Mouse (Mus musculus) stomach, embryonic 15.5 days (tissue): Measurements from ENCODE around the gene Elavl1. TPM values are rescaled to one million over a fixed set of nuclear protein-coding genes. Genes with fewer than 3 reads are reported as not detected.

Source experiments
- ATAC-seq: fragments of 200-750 bp; cut with Nextera tagmentation; 2 replicates; pipeline ENCODE4 v1.8.0; 2017; ENCODE audit warnings: low read depth, moderate number of reproducible peaks, moderate TSS enrichment; ENCODE audit not compliant: insufficient read depth, low FRiP score
- H3K27ac ChIP-seq: fragments of 300-500 bp; sonication (generic); 2 replicates; pipeline ENCODE4 v1.5.1; 2015; ENCODE audit warnings: mild to moderate bottlenecking, inconsistent platforms
- H3K27me3 ChIP-seq: fragments of 300-500 bp; sonication (generic); replicated peaks from 2 replicates; pipeline ENCODE4 v1.6.1; 2015; ENCODE audit warnings: inconsistent platforms
- H3K36me3 ChIP-seq: fragments of 300-500 bp; sonication (generic); 2 replicates; pipeline ENCODE4 v1.6.1; 2015; ENCODE audit warnings: inconsistent platforms
- H3K4me1 ChIP-seq: fragments of 300-500 bp; sonication (generic); 2 replicates; pipeline ENCODE4 v1.6.1; 2015; ENCODE audit warnings: inconsistent platforms
- H3K4me2 ChIP-seq: fragments of 300-500 bp; sonication (generic); 2 replicates; pipeline ENCODE4 v1.6.1; 2015; ENCODE audit warnings: mild to moderate bottlenecking, inconsistent platforms
- H3K4me3 ChIP-seq: fragments of 300-500 bp; sonication (generic); replicated peaks from 2 replicates; pipeline ENCODE4 v1.5.1; 2015; ENCODE audit warnings: inconsistent platforms
- H3K9ac ChIP-seq: fragments of 300-500 bp; sonication (generic); 2 replicates; pipeline ENCODE4 v1.6.1; 2015; ENCODE audit warnings: inconsistent platforms
- H3K9me3 ChIP-seq: fragments of 300-500 bp; sonication (generic); 2 replicates; pipeline ENCODE4 v1.6.1; 2016; ENCODE audit warnings: inconsistent platforms
- WGBS: fragments of 180-500 bp; shearing (Covaris S2); methylation state at CpG from one replicate; pipeline ENCODE4 v1.1.7; 2015; 5-methylcytosine and 5-hydroxymethylcytosine counted together
- polyA plus RNA-seq: library from polyadenylated mRNA; unstranded; fragments of >200 nt; fragmentation: Nextera tagmentation; extraction: Ambion mirVana; gene quantifications from 2 replicates; pipeline ENCODE4 v1.2.1, GENCODE M21; 2015

The Elavl1 gene
- polyA plus RNA-seq, 1 experiment from 2014 or later = 215 TPM

DNA sequence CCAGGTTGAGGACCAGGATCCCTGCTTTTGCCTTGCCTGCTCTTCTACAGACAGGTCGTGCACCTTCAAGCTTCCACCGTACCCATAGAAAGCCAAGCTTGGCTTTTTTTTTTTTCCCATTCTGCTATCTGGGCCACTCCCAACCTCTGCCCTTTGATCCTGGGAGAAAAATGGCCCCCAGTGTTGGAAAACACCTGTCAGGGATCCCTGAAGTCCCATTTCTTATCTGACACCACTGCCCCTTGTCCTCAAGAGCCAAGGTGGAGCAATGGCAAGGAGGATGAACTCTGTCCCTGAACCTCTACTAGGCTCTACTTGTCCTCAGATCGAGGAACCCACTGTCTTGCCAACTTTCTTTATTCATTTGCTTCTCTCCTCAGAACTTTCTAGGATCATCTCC lies 25.4 kb upstream of the Elavl1 start:
- no peaks in the 10 kb centered on the region for H3K9me3 ChIP-seq
- no peak for ATAC-seq
- no peaks in the 10 kb centered on the region for H3K36me3 ChIP-seq
- H3K4me3 ChIP-seq = no peak overlapping the region
- H3K9ac ChIP-seq = no peak overlapping the region
- 0 out of 2 replicates have a peak, but pooled peaks cover 4% of the 10 kb centered on the region for H3K4me1 ChIP-seq
- H3K4me2 ChIP-seq = no peak overlapping the region
- WGBS = 78% methylated on average over 3 of the region's 3 CpGs
- no peak overlapping the region for H3K27ac ChIP-seq
- H3K27me3 ChIP-seq = no peaks in the 10 kb centered on the region

DNA sequence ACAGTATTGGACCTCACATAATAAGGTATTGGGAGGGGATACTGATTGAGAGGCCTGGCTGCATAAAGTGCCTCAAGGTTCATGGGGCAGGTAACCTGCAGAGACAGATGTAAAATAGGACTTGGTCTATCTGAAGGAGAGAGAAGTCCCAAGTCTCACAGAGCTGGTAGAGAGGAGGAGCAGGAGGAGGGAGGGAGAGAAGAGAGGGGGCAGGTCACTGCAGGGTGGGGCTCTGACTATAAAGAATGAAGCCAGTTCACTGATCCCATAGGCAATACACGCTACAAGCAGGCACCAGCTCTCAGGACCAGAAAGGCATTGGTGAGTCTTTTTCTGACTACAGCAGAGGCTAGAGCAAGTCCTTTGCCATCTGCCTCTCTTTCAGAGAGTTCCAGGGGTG lies 24.1 kb upstream of the Elavl1 start:
- H3K9ac ChIP-seq = no peak overlapping the region
- H3K4me1 ChIP-seq = 0 out of 2 replicates have a peak, but pooled peaks cover 4% of the 10 kb centered on the region
- H3K36me3 ChIP-seq = no peaks in the 10 kb centered on the region
- no peak overlapping the region for H3K27ac ChIP-seq
- H3K9me3 ChIP-seq = no peaks in the 10 kb centered on the region
- no peaks in the 10 kb centered on the region for H3K27me3 ChIP-seq
- H3K4me3 ChIP-seq = no peak overlapping the region
- 59% methylated on average over 1 of the region's 1 CpGs for WGBS
- no peak overlapping the region for H3K4me2 ChIP-seq
- ATAC-seq = no peak

DNA sequence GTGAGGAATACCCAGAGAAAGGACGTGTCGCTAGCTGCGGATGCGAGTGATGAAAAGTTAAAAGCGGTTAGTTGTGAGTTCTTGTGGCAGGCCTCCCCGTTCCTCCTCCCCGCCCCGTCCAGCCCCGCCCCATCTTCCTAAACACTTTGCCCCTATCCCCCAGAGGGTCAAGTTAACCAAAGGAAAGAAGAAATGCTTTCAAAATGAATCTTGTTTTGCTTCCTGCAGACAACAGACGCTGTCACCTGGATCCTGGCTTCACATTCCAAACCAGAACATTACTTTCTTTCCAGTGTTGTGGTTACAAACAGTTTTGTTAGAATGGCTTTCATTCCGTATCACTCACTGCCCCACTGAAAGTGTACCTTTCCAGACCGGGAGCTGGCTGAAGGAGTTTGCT lies 23.1 kb upstream of the Elavl1 start:
- Histone ChIP-seq H3K27ac (no peak overlapping the region), H3K4me1 (0 out of 2 replicates have a peak, but pooled peaks cover 4% of the 10 kb centered on the region), H3K4me2 (no peak overlapping the region), H3K27me3 (no peaks in the 10 kb centered on the region), H3K9me3 (no peaks in the 10 kb centered on the region), H3K4me3 (no peak overlapping the region), H3K9ac (no peak overlapping the region), H3K36me3 (no peaks in the 10 kb centered on the region)
- 24% methylated on average over 12 of the region's 12 CpGs for WGBS
- no peak for ATAC-seq

DNA sequence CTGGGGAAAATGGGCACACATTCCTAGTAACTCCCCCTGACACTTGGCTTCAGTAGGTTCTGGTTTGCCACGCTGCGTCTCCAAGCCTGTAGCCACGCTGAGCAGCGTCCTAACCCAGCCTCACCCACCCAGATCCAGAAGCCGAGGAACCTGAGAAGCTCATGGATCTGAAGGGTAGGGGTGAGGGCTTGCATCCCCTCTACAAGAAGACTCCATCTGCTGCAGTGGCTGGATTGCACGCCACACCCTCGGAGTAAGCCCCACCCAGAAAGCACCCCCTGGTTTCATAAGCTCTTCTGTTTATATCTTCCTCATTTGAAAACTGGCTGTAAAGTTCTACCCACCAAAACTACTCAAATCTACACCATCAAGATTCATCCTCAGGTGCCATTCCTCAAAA lies 22.4 kb upstream of the Elavl1 start:
- Histone ChIP-seq H3K4me3 (no peak overlapping the region), H3K4me1 (0 out of 2 replicates have a peak, but pooled peaks cover 4% of the 10 kb centered on the region), H3K9ac (no peak overlapping the region), H3K36me3 (no peaks in the 10 kb centered on the region), H3K27ac (no peak overlapping the region), H3K9me3 (no peaks in the 10 kb centered on the region), H3K4me2 (no peak overlapping the region), H3K27me3 (no peaks in the 10 kb centered on the region)
- no peak for ATAC-seq
- WGBS = 53% methylated on average over 7 of the region's 7 CpGs

DNA sequence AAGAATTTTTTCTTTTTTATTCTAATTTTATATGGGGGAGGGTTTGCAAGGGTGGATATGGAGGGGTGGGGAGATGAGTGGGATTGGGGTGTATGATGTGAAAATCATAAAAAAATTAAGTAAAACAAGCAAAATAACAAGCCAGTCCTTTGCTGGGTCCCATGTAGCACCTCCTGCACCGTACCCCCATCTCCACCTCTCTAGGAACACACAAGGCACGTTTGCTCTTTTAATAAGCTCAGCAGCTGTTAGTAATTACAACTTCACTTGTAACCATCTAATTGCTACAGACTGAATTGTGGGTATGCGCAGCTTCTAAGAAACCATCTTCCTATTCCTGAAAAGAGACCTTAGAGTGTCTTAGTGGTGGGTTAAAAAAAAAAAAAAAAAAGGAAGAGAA lies 15.0 kb upstream of the Elavl1 start:
- Histone ChIP-seq H3K27me3 (no peaks in the 10 kb centered on the region), H3K9me3 (no peaks in the 10 kb centered on the region), H3K27ac (no peak overlapping the region), H3K4me2 (no peak overlapping the region), H3K36me3 (peaks cover 18% of the 10 kb centered on the region), H3K4me3 (no peak overlapping the region), H3K4me1 (no peaks in the 10 kb centered on the region), H3K9ac (no peak overlapping the region)
- no peak for ATAC-seq
- WGBS = 81% methylated on average over 3 of the region's 3 CpGs

DNA sequence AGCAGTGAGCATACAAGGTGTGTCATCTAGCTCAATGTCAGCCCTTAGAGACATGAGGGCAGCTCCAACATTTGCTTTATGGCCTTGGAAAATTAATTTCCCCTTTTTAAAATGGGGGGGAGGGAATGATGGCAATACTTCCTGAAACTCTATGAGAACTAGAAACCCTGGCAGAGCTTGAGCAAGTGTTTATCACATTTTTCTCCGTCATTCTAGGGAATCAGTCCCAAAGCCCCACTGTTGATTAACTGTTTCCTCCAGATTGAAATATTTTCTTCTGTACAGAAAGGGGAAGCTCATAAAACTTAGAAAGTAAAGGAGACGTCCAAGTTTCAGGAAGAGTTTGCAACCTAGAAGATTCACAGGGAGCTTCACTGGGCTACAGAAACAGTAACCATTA lies 10.5 kb upstream of the Elavl1 start:
- H3K4me3 ChIP-seq = no peak overlapping the region
- no peak overlapping the region for H3K27ac ChIP-seq
- peaks cover 24% of the 10 kb centered on the region for H3K36me3 ChIP-seq
- H3K9me3 ChIP-seq = no peaks in the 10 kb centered on the region
- WGBS = 74% methylated on average over 2 of the region's 2 CpGs
- H3K4me2 ChIP-seq = no peak overlapping the region
- H3K9ac ChIP-seq = no peak overlapping the region
- ATAC-seq = no peak
- H3K27me3 ChIP-seq = no peaks in the 10 kb centered on the region
- no peaks in the 10 kb centered on the region for H3K4me1 ChIP-seq

DNA sequence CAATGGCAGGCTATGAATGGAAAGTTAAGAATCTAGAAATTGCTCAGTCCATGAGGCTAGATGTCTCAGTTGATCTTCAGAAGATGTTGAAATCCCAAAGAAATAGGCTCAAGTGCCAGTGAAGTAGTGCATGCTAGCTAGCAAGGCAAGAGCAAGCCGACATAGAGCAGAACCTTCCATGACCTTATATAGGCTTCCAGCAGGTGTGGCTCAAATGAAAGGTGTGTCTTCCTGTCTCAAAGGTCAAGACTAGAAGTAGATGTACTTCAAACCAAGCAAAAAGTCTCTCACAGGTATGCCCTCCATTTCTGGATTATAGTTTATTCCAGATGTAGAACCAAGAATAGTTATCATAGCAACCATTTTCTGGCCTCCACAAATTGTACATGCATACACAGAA lies 8.8 kb upstream of the Elavl1 start:
- Histone ChIP-seq H3K27ac (no peak overlapping the region), H3K4me1 (no peaks in the 10 kb centered on the region), H3K4me3 (no peak overlapping the region), H3K4me2 (no peak overlapping the region), H3K9me3 (no peaks in the 10 kb centered on the region), H3K27me3 (no peaks in the 10 kb centered on the region), H3K36me3 (peaks cover 36% of the 10 kb centered on the region), H3K9ac (no peak overlapping the region)
- ATAC-seq = no peak
- WGBS = 97% methylated on average over 1 of the region's 1 CpGs

DNA sequence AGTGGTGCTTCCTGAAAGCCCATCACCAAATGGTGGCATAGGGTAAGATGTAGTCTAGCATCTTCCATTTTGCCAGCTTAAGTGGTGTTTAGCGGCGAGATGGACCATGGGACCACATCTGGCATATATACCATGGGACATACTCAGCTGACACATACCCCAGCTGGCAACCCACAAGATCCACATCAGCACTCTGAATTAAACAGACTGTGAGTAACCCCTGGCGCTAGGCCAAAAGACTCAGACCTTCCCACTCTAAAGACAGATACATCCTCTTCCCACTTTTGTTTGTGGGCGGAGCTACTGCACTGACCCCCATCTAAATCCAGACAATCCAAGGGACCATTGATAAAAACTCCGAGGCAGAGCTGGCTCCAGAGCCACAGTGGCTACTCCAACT lies 3.8 kb upstream of the Elavl1 start:
- Histone ChIP-seq H3K9ac (no peak overlapping the region), H3K4me2 (no peak overlapping the region), H3K36me3 (peaks cover 25% of the 10 kb centered on the region), H3K27ac (no peak overlapping the region), H3K4me3 (no peak overlapping the region), H3K4me1 (0 out of 2 replicates have a peak, but pooled peaks cover 5% of the 10 kb centered on the region), H3K9me3 (no peaks in the 10 kb centered on the region), H3K27me3 (no peaks in the 10 kb centered on the region)
- WGBS = 80% methylated on average over 5 of the region's 5 CpGs
- ATAC-seq = no peak

DNA sequence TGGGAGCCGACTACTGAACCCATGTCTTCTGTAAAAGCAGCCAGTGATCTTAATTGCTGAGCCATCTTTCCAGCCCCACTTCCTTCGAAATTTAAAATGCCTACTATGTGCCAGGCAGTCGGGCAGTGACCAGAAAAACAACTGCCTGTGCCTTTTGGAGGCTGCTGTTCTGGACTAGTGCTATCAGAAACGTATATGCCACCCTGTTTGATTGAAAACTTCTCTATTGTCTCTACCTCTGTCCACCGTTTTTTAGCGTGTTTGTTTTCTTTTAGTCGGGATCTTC lies 481 bp upstream of the Elavl1 start:
- Histone ChIP-seq H3K4me2 (peak overlapping the region; percentile 55), H3K9me3 (no peaks in the 10 kb centered on the region), H3K9ac (peak overlapping the region; percentile 56), H3K27me3 (no peaks in the 10 kb centered on the region), H3K4me1 (peaks cover 25% of the 10 kb centered on the region), H3K36me3 (peaks cover 22% of the 10 kb centered on the region), H3K27ac (0 out of 2 replicates have a peak overlapping the region, but pooled peaks have one; percentile 94), H3K4me3 (peak overlapping the region; percentile 80)
- WGBS = 27% methylated on average over 7 of the region's 7 CpGs
- ATAC-seq = no peak

DNA sequence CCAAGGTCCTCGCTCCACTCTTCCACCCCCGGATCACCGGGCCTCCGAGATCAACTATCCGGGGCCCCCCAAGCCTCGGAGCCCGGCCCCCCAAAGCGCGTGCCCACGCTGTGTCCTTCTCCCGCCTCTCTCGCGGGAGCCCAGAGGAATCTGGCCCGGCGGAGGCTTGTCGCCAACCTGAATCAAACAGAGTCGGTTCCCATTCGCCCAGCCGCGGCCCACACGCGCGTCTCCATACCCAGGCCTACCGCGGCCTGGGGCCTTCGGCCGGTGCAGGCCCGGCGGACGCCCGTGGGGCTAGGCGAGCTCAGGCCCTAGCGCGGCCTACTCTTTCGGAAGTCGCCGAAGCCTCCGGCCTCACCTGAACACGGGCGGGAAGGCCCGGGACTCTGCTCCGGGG lies 688 bp downstream of the Elavl1 start:
- Histone ChIP-seq H3K36me3 (peaks cover 19% of the 10 kb centered on the region), H3K4me3 (peak overlapping the region; percentile 80), H3K27me3 (no peaks in the 10 kb centered on the region), H3K9ac (peak overlapping the region; percentile 98), H3K4me2 (peak overlapping the region; percentile 86), H3K27ac (peak overlapping the region; percentile 84), H3K9me3 (no peaks in the 10 kb centered on the region), H3K4me1 (peaks cover 25% of the 10 kb centered on the region)
- peak; percentile 67 for ATAC-seq
- WGBS = 0% methylated on average over 37 of the region's 42 CpGs

DNA sequence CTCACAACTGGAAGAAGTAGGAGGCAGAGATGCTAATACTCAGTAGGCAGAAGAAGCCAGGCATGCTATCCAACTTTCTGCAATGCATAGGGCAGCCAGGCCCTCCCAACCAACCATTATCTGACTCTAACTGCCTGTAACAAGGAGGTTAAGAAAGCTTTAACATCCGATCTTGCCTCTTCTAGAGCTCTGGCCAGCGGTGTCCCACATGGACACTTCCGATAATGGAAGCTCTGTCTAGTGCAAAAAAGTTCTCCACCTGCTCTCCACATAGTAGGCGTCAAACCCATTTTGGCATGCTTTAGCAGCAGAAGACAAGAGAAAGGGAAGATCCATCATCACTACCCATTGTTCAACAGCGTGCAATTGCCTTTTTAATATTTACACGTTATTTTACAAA lies 1.3 kb downstream of the Elavl1 start:
- Histone ChIP-seq H3K4me1 (peaks cover 25% of the 10 kb centered on the region), H3K4me2 (peak overlapping the region; percentile 86), H3K36me3 (peaks cover 14% of the 10 kb centered on the region), H3K9me3 (no peaks in the 10 kb centered on the region), H3K27ac (peak overlapping the region; percentile 84; the same call in 1 of the 2 replicates), H3K4me3 (peak overlapping the region; percentile 80), H3K27me3 (no peaks in the 10 kb centered on the region), H3K9ac (peak overlapping the region; percentile 98; the same call in 1 of the 2 replicates)
- no peak for ATAC-seq
- 3% methylated on average over 6 of the region's 6 CpGs for WGBS

DNA sequence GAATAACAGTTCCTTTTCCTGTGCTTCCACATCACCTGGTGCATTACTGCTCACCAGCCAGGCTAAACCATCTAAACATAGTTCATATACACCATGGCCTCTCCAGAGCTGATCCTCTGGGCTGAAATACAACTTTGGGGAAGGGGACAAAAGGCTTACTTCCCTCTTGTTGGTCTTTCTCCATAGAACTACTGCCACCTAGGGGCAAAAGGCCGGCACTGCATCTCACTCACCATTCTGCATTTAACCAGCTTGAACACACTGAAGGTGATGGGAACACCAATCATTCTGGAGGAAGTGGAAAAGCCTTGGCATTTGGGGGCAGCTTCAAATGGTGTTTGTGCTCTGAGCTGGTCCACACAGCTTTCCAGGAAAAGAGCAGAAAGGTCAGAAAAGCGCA lies 2.7 kb downstream of the Elavl1 start:
- 29% methylated on average over 2 of the region's 2 CpGs for WGBS
- no peaks in the 10 kb centered on the region for H3K27me3 ChIP-seq
- peaks cover 4% of the 10 kb centered on the region; the same call in 1 of the 2 replicates for H3K36me3 ChIP-seq
- no peak overlapping the region for H3K9ac ChIP-seq
- H3K27ac ChIP-seq = no peak overlapping the region
- H3K4me1 ChIP-seq = peaks cover 25% of the 10 kb centered on the region
- no peaks in the 10 kb centered on the region for H3K9me3 ChIP-seq
- ATAC-seq = no peak
- peak overlapping the region; percentile 80; the same call in 1 of the 2 replicates for H3K4me3 ChIP-seq
- H3K4me2 ChIP-seq = 0 out of 2 replicates have a peak overlapping the region, but pooled peaks have one; percentile 86

DNA sequence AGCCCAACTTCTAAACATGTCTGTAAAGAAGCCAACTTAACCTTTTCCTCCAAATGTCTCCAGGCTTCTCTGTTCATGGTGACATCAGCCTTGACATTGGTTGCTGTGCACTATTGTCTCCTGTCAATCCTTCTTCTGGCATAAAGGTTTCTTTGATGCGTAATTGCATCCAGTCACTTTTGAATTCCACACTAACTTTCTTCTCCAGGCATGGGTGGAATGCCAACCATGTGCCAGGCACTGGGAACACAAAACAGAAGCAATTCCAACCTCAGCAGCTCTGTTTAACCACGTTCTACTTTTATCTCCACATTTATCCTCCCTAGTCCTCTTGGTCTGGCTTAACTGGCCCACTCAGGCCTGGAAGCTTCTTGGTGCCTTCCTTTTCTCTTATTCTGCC lies 4.2 kb downstream of the Elavl1 start:
- ATAC-seq = no peak
- Histone ChIP-seq H3K9ac (no peak overlapping the region), H3K27me3 (no peaks in the 10 kb centered on the region), H3K9me3 (no peaks in the 10 kb centered on the region), H3K4me3 (no peak overlapping the region), H3K36me3 (peaks cover 4% of the 10 kb centered on the region; the same call in 1 of the 2 replicates), H3K4me1 (peaks cover 24% of the 10 kb centered on the region), H3K4me2 (no peak overlapping the region), H3K27ac (no peak overlapping the region)
- 76% methylated on average over 2 of the region's 2 CpGs for WGBS
